Mouse (Mus musculus): ENCODE data around the gene Gm11236.
"Not testable (repeated sequence)": the region's sequence is repeated elsewhere in the genome, so short reads cannot be mapped to it uniquely, and the experiment has no call there.

Gene Gm11236

GRCm38 (mm10) chr4:73637821-73638220 is at the start of gene Gm11236:
Gene Gm11236 (plus strand): TSS chr4:73638121.
- not testable (repeated sequence) for DNase-seq (ENCODE audit: low spot score in 2 of 2)

GRCm38 (mm10) chr4:73599248-73599647 is 38.7 kb upstream of the Gm11236 start:
- peak; percentile 34 to 42 for DNase-seq (ENCODE audit: low spot score in 2 of 2)

GRCm38 (mm10) chr4:73607581-73607980 is 30.3 kb upstream of the Gm11236 start, which contains the start of gene Gm11238:
Gene Gm11238 (plus strand): TSS chr4:73607881.
- not testable (repeated sequence) for DNase-seq (ENCODE audit: low spot score in 2 of 2)

- not testable (repeated sequence) for DNase-seq (ENCODE audit: low spot score in 2 of 2)
These were observed 15.2 kb upstream of the Gm11236 start, which contains the start of gene Gm11237 for GRCm38 (mm10) chr4:73622684-73623083. Gene Gm11237 (plus strand): TSS chr4:73622984.

- DNase-seq (ENCODE audit: low spot score in 2 of 2), result not testable (repeated sequence)
These were observed 23.9 kb downstream of the Gm11236 start for GRCm38 (mm10) chr4:73661864-73662263.

GRCm38 (mm10) chr4:73668054-73668453 is 30.1 kb downstream of the Gm11236 start, which contains the start of gene Gm11239:
Gene Gm11239 (plus strand): TSS chr4:73668354.
- DNase-seq (ENCODE audit: low spot score in 2 of 2), result not testable (repeated sequence)

GRCm38 (mm10) chr4:73683216-73683615 is 45.3 kb downstream of the Gm11236 start, which contains the start of gene Gm428:
Gene Gm428 (plus strand): TSS chr4:73683516.
- DNase-seq (ENCODE audit: low spot score in 2 of 2), result not testable (repeated sequence)
